ENCODE assay signal across 17 mouse cellular contexts in the genomic region with DNA sequence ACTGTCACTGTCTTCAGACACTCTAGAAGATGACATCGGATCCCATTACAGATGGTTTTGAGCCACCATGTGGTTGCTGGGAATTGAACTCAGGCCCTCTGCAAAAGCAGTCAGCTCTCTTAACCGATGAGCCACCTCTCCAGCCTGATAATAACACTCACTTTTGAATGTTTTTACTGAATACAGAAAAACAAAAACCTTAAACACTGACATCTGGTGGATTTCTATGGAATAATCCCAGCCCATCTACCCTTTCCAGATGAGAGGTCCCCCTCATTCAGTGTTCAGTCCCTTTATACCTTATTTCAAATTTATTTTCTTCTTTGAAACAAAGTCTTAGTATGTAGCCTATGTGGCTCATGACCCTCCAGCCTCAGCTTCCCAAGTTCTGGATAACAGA. TPM values are rescaled to one million over a fixed set of nuclear protein-coding genes. Genes with fewer than 3 reads are reported as not detected.
DNase-seq lines count a peak whose midpoint lies in the region; ATAC-seq lines count a peak whose summit lies in the region.
"Had no signal": no experiment of that assay in that cellular context is flagged by ENCODE, and none has a peak within 500 bp of the region (broad histone marks: within the 10 kb centered on the region; RNA-seq: fewer than 3 reads in every experiment).

No protein-coding gene starts in this region.

- no peak overlapping the region for H3K4me2 ChIP-seq in hindbrain, embryonic 14.5 days (replicated peaks)
- H3K4me2 ChIP-seq in hindbrain, embryonic 13.5 days: no peak overlapping the region
- no peak overlapping the region for H3K4me2 ChIP-seq in midbrain, embryonic 14.5 days (ENCODE audit: low read length)
- H3K4me2 ChIP-seq in midbrain, embryonic 16.5 days (ENCODE audit: low read length): no peak overlapping the region
- H3K4me2 ChIP-seq: embryonic facial prominence, embryonic 12.5 days; liver, embryonic 11.5 days; midbrain, embryonic 13.5 days; neural tube, embryonic 12.5 days had no signal

- H3K27ac ChIP-seq in hindbrain, embryonic 14.5 days: no peak overlapping the region
- no peak overlapping the region for H3K27ac ChIP-seq in hindbrain, embryonic 13.5 days
- no peak overlapping the region for H3K27ac ChIP-seq in midbrain, embryonic 14.5 days (replicated peaks; ENCODE audit: low read depth, low read length)
- H3K27ac ChIP-seq in midbrain, embryonic 16.5 days (ENCODE audit: low read length): no peak overlapping the region
- H3K27ac ChIP-seq: embryonic facial prominence, embryonic 12.5 days; forebrain, embryonic 10.5 days; midbrain, embryonic 13.5 days; neural tube, embryonic 12.5 days had no signal

- H3K27me3 ChIP-seq in hindbrain, embryonic 14.5 days (ENCODE audit: control insufficient read depth, insufficient read depth, low read length): no peaks in the 10 kb centered on the region
- H3K27me3 ChIP-seq in hindbrain, embryonic 13.5 days: no peaks in the 10 kb centered on the region
- no peaks in the 10 kb centered on the region for H3K27me3 ChIP-seq in midbrain, embryonic 14.5 days (ENCODE audit: control insufficient read depth, insufficient read depth, low read length)
- H3K27me3 ChIP-seq in midbrain, embryonic 16.5 days (ENCODE audit: control insufficient read depth, insufficient read depth, low read depth, low read length): no peaks in the 10 kb centered on the region
- H3K27me3 ChIP-seq: embryonic facial prominence, embryonic 12.5 days; midbrain, embryonic 13.5 days; neural tube, embryonic 12.5 days had no signal

- 79% methylated on average over 2 of the region's 2 CpGs for WGBS in hindbrain, embryonic 14.5 days
- 80% methylated on average over 2 of the region's 2 CpGs for WGBS in hindbrain, embryonic 13.5 days
- WGBS in midbrain, embryonic 14.5 days: 83% methylated on average over 2 of the region's 2 CpGs
- 73% methylated on average over 2 of the region's 2 CpGs for WGBS in midbrain, embryonic 16.5 days

- no peaks in the 10 kb centered on the region for H3K9me3 ChIP-seq in hindbrain, embryonic 14.5 days (ENCODE audit: control insufficient read depth, low read length)
- no peaks in the 10 kb centered on the region for H3K9me3 ChIP-seq in hindbrain, embryonic 13.5 days
- H3K9me3 ChIP-seq in midbrain, embryonic 14.5 days (ENCODE audit: control insufficient read depth, low read length): no peaks in the 10 kb centered on the region
- H3K9me3 ChIP-seq in midbrain, embryonic 16.5 days (replicated peaks; ENCODE audit: control insufficient read depth, low read length, poor library complexity, severe bottlenecking): no peaks in the 10 kb centered on the region
- H3K9me3 ChIP-seq: embryonic facial prominence, embryonic 12.5 days; forebrain, embryonic 10.5 days; midbrain, embryonic 13.5 days; neural tube, embryonic 12.5 days had no signal

- peaks cover 15% of the 10 kb centered on the region for H3K36me3 ChIP-seq in hindbrain, embryonic 14.5 days (replicated peaks; ENCODE audit: control insufficient read depth, insufficient read depth)
- H3K36me3 ChIP-seq in hindbrain, embryonic 13.5 days: peaks cover 8% of the 10 kb centered on the region; the same call in 1 of the 2 replicates
- H3K36me3 ChIP-seq in midbrain, embryonic 14.5 days (ENCODE audit: control insufficient read depth, insufficient read depth, low read length): peaks cover 9% of the 10 kb centered on the region; the same call in 1 of the 2 replicates
- H3K36me3 ChIP-seq in midbrain, embryonic 16.5 days (ENCODE audit: control insufficient read depth, insufficient read depth, low read length): 0 out of 2 replicates have a peak, but pooled peaks cover 4% of the 10 kb centered on the region

- ATAC-seq in hindbrain, embryonic 14.5 days (ENCODE audit: low FRiP score): no peak
- ATAC-seq in hindbrain, embryonic 13.5 days (ENCODE audit: low FRiP score): no peak
- no peak for ATAC-seq in midbrain, embryonic 14.5 days (ENCODE audit: low FRiP score, low TSS enrichment)
- ATAC-seq in midbrain, embryonic 16.5 days: no peak
- ATAC-seq in megakaryocyte progenitor cell, adult 5-6 weeks (replicated peaks; ENCODE audit: poor library complexity): peak; percentile 41
- ATAC-seq: midbrain, embryonic 13.5 days had no signal

- peak; percentile 19 for DNase-seq in cerebellum, adult 9-10 months
- DNase-seq in cerebellum, adult 18-20 months: no peak
- peak; percentile 36 for DNase-seq in hindbrain, embryonic 14.5 days (ENCODE audit: low spot score)
- peak; percentile 42 for DNase-seq in midbrain, embryonic 14.5 days
- no peak for DNase-seq in adrenal gland, postnatal 36 days
- DNase-seq: cerebellum, adult 2 months; heart, postnatal 36 days; kidney, adult 9 months; spleen, adult 18-20 months had no signal

- H3K4me1 ChIP-seq in hindbrain, embryonic 14.5 days (replicated peaks; ENCODE audit: control insufficient read depth, insufficient read depth, low read length): no peaks in the 10 kb centered on the region
- H3K4me1 ChIP-seq in hindbrain, embryonic 13.5 days (replicated peaks): no peaks in the 10 kb centered on the region
- H3K4me1 ChIP-seq in midbrain, embryonic 14.5 days (ENCODE audit: control insufficient read depth, insufficient read depth, low read length): no peaks in the 10 kb centered on the region
- H3K4me1 ChIP-seq in midbrain, embryonic 16.5 days (ENCODE audit: control insufficient read depth, insufficient read depth, low read length): no peaks in the 10 kb centered on the region
- H3K4me1 ChIP-seq: embryonic facial prominence, embryonic 12.5 days; midbrain, embryonic 13.5 days; neural tube, embryonic 12.5 days had no signal

- H3K9ac ChIP-seq in hindbrain, embryonic 14.5 days: no peak overlapping the region
- no peak overlapping the region for H3K9ac ChIP-seq in hindbrain, embryonic 13.5 days
- H3K9ac ChIP-seq in midbrain, embryonic 14.5 days (replicated peaks; ENCODE audit: low read length): no peak overlapping the region
- no peak overlapping the region for H3K9ac ChIP-seq in midbrain, embryonic 16.5 days (ENCODE audit: low read depth, low read length)
- H3K9ac ChIP-seq: embryonic facial prominence, embryonic 12.5 days; midbrain, embryonic 13.5 days; neural tube, embryonic 12.5 days had no signal

- H3K4me3 ChIP-seq in hindbrain, embryonic 14.5 days (replicated peaks; ENCODE audit: low read length): no peak overlapping the region
- H3K4me3 ChIP-seq in hindbrain, embryonic 13.5 days: no peak overlapping the region
- H3K4me3 ChIP-seq in midbrain, embryonic 14.5 days (replicated peaks; ENCODE audit: low read depth, low read length): no peak overlapping the region
- H3K4me3 ChIP-seq in midbrain, embryonic 16.5 days (ENCODE audit: low read depth, low read length): no peak overlapping the region
- H3K4me3 ChIP-seq: embryonic facial prominence, embryonic 12.5 days; forebrain, embryonic 10.5 days; midbrain, embryonic 13.5 days; neural tube, embryonic 12.5 days had no signal

RNA-seq across cellular contexts. Expression of gene Supt16, which starts 7.7 kb away (rescaled TPM):
- 50.2 and 53.3 TPM in 2 replicates for polyA plus RNA-seq in hindbrain, embryonic 14.5 days (2014; fragmentation: Nextera tagmentation; extraction: Ambion mirVana)
- 55.0 and 57.1 TPM in 2 replicates for polyA plus RNA-seq in hindbrain, embryonic 13.5 days (2015; fragmentation: Nextera tagmentation; extraction: Ambion mirVana)
- 58.7 and 74.9 TPM in 2 replicates for polyA plus RNA-seq in midbrain, embryonic 14.5 days (2014; fragmentation: Nextera tagmentation; extraction: Ambion mirVana)
- polyA plus RNA-seq in midbrain, embryonic 16.5 days (2015; fragmentation: Nextera tagmentation; extraction: Ambion mirVana): 38.0 and 46.6 TPM in 2 replicates
- 90.6 and 92.7 TPM in 2 replicates for total RNA-seq in megakaryocyte progenitor cell, adult 5-6 weeks (2015)
- 219 and 256 TPM in 2 replicates for total RNA-seq in megakaryocyte progenitor cell, adult 5-6 weeks (2017)
- 10 to 100 TPM; 55.2 to 59.7 TPM for total RNA-seq in adrenal gland, postnatal 36 days (2021)

Comparison
In these comparisons a context has a peak if more than half of its experiments do, and no peak if none do; other contexts are left out.
1. DNase-seq: peak in cerebellum, adult 9-10 months (single experiment), hindbrain, embryonic 14.5 days (single experiment) and midbrain, embryonic 14.5 days (single experiment); none in cerebellum, adult 18-20 months (0 of 2) and adrenal gland, postnatal 36 days (0 of 2).